Mouse (Mus musculus) frontal cortex, postnatal 14 days (tissue): Measurements from ENCODE around the gene Ror1.

Experiments used
- DNase-seq, 2 experiments: peaks; one replicate each; pipeline ENCODE4 v3.0.0; 2022; ENCODE audit warnings: low spot score in 2 of 2

The Ror1 gene

GRCm38 (mm10) chr4:100160156-100160555 is 64.6 kb downstream of the Ror1 start:
- DNase-seq = no peak

- DNase-seq = no peak
Observed at GRCm38 (mm10) chr4:100165790-100166189, 70.2 kb downstream of the Ror1 start.

GRCm38 (mm10) chr4:100166871-100167270 is 71.3 kb downstream of the Ror1 start:
- no peak for DNase-seq

GRCm38 (mm10) chr4:100169683-100170082 is 74.1 kb downstream of the Ror1 start:
- DNase-seq = no peak

GRCm38 (mm10) chr4:100170161-100170650 is 74.6 kb downstream of the Ror1 start:
- DNase-seq = no peak

GRCm38 (mm10) chr4:100170743-100171142 is 75.2 kb downstream of the Ror1 start:
- DNase-seq = no peak

- DNase-seq = no peak
Observed at GRCm38 (mm10) chr4:100171483-100171898, 75.9 kb downstream of the Ror1 start.

GRCm38 (mm10) chr4:100175594-100175993 is 80.0 kb downstream of the Ror1 start:
- DNase-seq = no peak

GRCm38 (mm10) chr4:100178316-100178715 is 82.7 kb downstream of the Ror1 start:
- DNase-seq = no peak

- no peak for DNase-seq
Observed at GRCm38 (mm10) chr4:100181676-100182075, 86.1 kb downstream of the Ror1 start.

GRCm38 (mm10) chr4:100186781-100187180 is 91.2 kb downstream of the Ror1 start:
- no peak for DNase-seq

- DNase-seq = no peak
Observed at GRCm38 (mm10) chr4:100187563-100188200, 92.1 kb downstream of the Ror1 start.

- DNase-seq = no peak
Observed at GRCm38 (mm10) chr4:100188201-100188699, 92.7 kb downstream of the Ror1 start.

- no peak for DNase-seq
Observed at GRCm38 (mm10) chr4:100191483-100191882, 95.9 kb downstream of the Ror1 start.

GRCm38 (mm10) chr4:100194136-100194535 is 98.5 kb downstream of the Ror1 start:
- DNase-seq = no peak

- no peak for DNase-seq
Observed at GRCm38 (mm10) chr4:100196255-100196793, 100.7 kb downstream of the Ror1 start.

- DNase-seq = no peak
Observed at GRCm38 (mm10) chr4:100198275-100198674, 102.7 kb downstream of the Ror1 start.

- DNase-seq = no peak
Observed at GRCm38 (mm10) chr4:100201322-100201721, 105.7 kb downstream of the Ror1 start.

GRCm38 (mm10) chr4:100203066-100203465 is 107.5 kb downstream of the Ror1 start:
- DNase-seq = no peak

GRCm38 (mm10) chr4:100203688-100204087 is 108.1 kb downstream of the Ror1 start:
- no peak for DNase-seq

- DNase-seq = no peak
Observed at GRCm38 (mm10) chr4:100204381-100204780, 108.8 kb downstream of the Ror1 start.

GRCm38 (mm10) chr4:100208081-100208480 is 112.5 kb downstream of the Ror1 start:
- DNase-seq = no peak

- DNase-seq = no peak
Observed at GRCm38 (mm10) chr4:100209106-100209505, 113.5 kb downstream of the Ror1 start.
